Mouse (Mus musculus) C2C12 (cell line): ENCODE measurements at regions not wholly inside any gene's neighbourhood (a gene's known extent, or its start where the extent isn't known, plus 50 kb on each side); places are given as distances from the start of the nearest gene placed in this dataset.

ENCODE experiments used
- H3K27me3 ChIP-seq: one replicate; pipeline ENCODE4 v1.6.1; 2011; ENCODE audit not compliant: control insufficient read depth, insufficient read depth, insufficient read length
- H3K36me3 ChIP-seq: one replicate; pipeline ENCODE4 v1.6.1; 2011; ENCODE audit not compliant: control insufficient read depth, insufficient read depth
- H3K4me3 ChIP-seq: one replicate; pipeline ENCODE4 v1.5.1; 2011; ENCODE audit warnings: mild to moderate bottlenecking, control low read depth; ENCODE audit not compliant: poor library complexity, insufficient read depth, severe bottlenecking
- H3K79me2 ChIP-seq: one replicate; pipeline ENCODE4 v1.6.1; 2011; ENCODE audit not compliant: control insufficient read depth, insufficient read depth
- H3K79me3 ChIP-seq: one replicate; pipeline ENCODE4 v1.6.1; 2011; ENCODE audit warnings: low read depth, control low read depth
- H3ac ChIP-seq: one replicate; pipeline ENCODE3; 2011; ENCODE audit warnings: low read depth; ENCODE audit not compliant: control insufficient read depth, insufficient read length
- CEBPB ChIP-seq: IDR thresholded peaks from one replicate; pipeline ENCODE4 v1.6.1; 2011; ENCODE audit warnings: low read depth, mild to moderate bottlenecking, control low read depth, moderate library complexity
- CTCF ChIP-seq: IDR thresholded peaks from one replicate; pipeline ENCODE4 v1.5.1; 2011; ENCODE audit not compliant: control insufficient read depth, insufficient read depth, insufficient read length
- FOSL1 ChIP-seq: IDR thresholded peaks from one replicate; pipeline ENCODE4 v1.8.0; 2011; ENCODE audit warnings: mild to moderate bottlenecking, low read length; ENCODE audit not compliant: poor library complexity, insufficient read depth, severe bottlenecking
- MAX ChIP-seq: IDR thresholded peaks from one replicate; pipeline ENCODE4 v1.6.1; 2011; ENCODE audit warnings: mild to moderate bottlenecking, control low read depth
- MYOD1 ChIP-seq: IDR thresholded peaks from one replicate; pipeline ENCODE4 v1.6.1; 2011; ENCODE audit warnings: low read depth; ENCODE audit not compliant: control insufficient read depth, insufficient read length
- MYOG ChIP-seq: IDR thresholded peaks from one replicate; pipeline ENCODE4 v1.6.1; 2011; ENCODE audit not compliant: control insufficient read depth, insufficient read length; ENCODE audit errors: extremely low read depth
- USF1 ChIP-seq: IDR thresholded peaks from one replicate; pipeline ENCODE4 v1.6.1; 2011; ENCODE audit warnings: low read depth, mild to moderate bottlenecking, control low read depth, moderate library complexity

- no peaks in the 10 kb centered on the region for H3K79me2 ChIP-seq
- peaks cover 3% of the 10 kb centered on the region for H3K27me3 ChIP-seq
- H3K36me3 ChIP-seq, result no peaks in the 10 kb centered on the region
- H3ac ChIP-seq, result no peak overlapping the region
- no peaks in the 10 kb centered on the region for H3K79me3 ChIP-seq
- no peak for TF ChIP-seq MAX
- H3K4me3 ChIP-seq, result no peak overlapping the region
Measured at GRCm38 (mm10) chr5:102242614-102243013, 172.9 kb upstream of the Wdfy3 start.

DNA sequence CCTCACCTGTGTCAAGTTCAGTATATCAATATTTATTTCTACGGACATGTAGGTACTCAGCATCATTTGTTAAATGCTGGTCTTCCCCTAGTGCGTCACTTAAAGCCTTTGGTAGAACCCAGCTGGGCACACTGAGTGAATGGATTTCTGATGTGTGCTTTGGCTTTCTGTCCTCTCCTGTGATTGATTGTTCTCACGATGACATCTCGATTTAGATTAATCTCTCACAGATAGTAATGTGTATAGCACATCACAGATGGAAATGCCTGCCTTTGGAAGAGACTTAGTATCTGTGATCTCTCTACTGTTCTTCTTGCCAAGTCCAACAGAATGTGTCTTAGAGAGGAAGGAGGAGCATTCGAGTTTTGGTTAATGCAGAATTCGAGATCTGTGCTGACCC is 175.0 kb upstream of the Wdfy3 start:
- H3K4me3 ChIP-seq, result no peak overlapping the region
- no peak for TF ChIP-seq MYOD1
- TF ChIP-seq MYOG, result no peak
- TF ChIP-seq FOSL1, result no peak
- TF ChIP-seq CEBPB, result no peak
- TF ChIP-seq USF1, result no peak
- no peak for TF ChIP-seq MAX
- TF ChIP-seq CTCF, result no peak
- no peaks in the 10 kb centered on the region for H3K79me2 ChIP-seq

GRCm38 (mm10) chr5:102248747-102249146 is 179.0 kb upstream of the Wdfy3 start:
- no peak overlapping the region for H3ac ChIP-seq
- H3K79me3 ChIP-seq, result no peaks in the 10 kb centered on the region
- H3K4me3 ChIP-seq, result no peak overlapping the region
- H3K27me3 ChIP-seq, result peaks cover 10% of the 10 kb centered on the region
- H3K79me2 ChIP-seq, result no peaks in the 10 kb centered on the region
- no peak for TF ChIP-seq FOSL1
- H3K36me3 ChIP-seq, result no peaks in the 10 kb centered on the region

More for the DNA sequence above, 175.0 kb upstream of the Wdfy3 start:
- Histone ChIP-seq H3K79me3 (no peaks in the 10 kb centered on the region), H3ac (no peak overlapping the region), H3K36me3 (no peaks in the 10 kb centered on the region), H3K27me3 (peaks cover 7% of the 10 kb centered on the region)

GRCm38 (mm10) chr5:102251076-102251475 is 181.4 kb upstream of the Wdfy3 start:
- no peak overlapping the region for H3ac ChIP-seq
- H3K79me3 ChIP-seq, result no peaks in the 10 kb centered on the region
- H3K4me3 ChIP-seq, result no peak overlapping the region
- H3K79me2 ChIP-seq, result no peaks in the 10 kb centered on the region
- TF ChIP-seq MYOG (no peak), CEBPB (no peak), MYOD1 (no peak), USF1 (no peak), MAX (no peak), CTCF (no peak), FOSL1 (no peak)
- H3K36me3 ChIP-seq, result no peaks in the 10 kb centered on the region
- peaks cover 10% of the 10 kb centered on the region for H3K27me3 ChIP-seq

- Histone ChIP-seq H3K36me3 (no peaks in the 10 kb centered on the region), H3K79me3 (no peaks in the 10 kb centered on the region), H3K79me2 (no peaks in the 10 kb centered on the region), H3K4me3 (no peak overlapping the region), H3ac (no peak overlapping the region), H3K27me3 (peaks cover 3% of the 10 kb centered on the region)
- TF ChIP-seq USF1 (no peak), MAX (no peak), MYOD1 (no peak), MYOG (no peak), CEBPB (no peak), CTCF (no peak), FOSL1 (no peak)
Measured at GRCm38 (mm10) chr5:102253786-102254185, 184.1 kb upstream of the Wdfy3 start.

- Histone ChIP-seq H3ac (no peak overlapping the region), H3K4me3 (no peak overlapping the region), H3K36me3 (no peaks in the 10 kb centered on the region), H3K79me2 (no peaks in the 10 kb centered on the region), H3K79me3 (no peaks in the 10 kb centered on the region), H3K27me3 (no peaks in the 10 kb centered on the region)
- TF ChIP-seq CTCF (no peak), CEBPB (no peak), MAX (no peak), FOSL1 (no peak), MYOG (no peak), MYOD1 (no peak), USF1 (no peak)
Measured at GRCm38 (mm10) chr5:102257104-102257503, 187.4 kb upstream of the Wdfy3 start.
